Mouse (Mus musculus) frontal cortex, adult 2 months (tissue): Measurements from ENCODE around the gene Smok3b. TPM values are rescaled to one million over a fixed set of nuclear protein-coding genes. Genes with fewer than 3 reads are reported as not detected.

ENCODE experiments used
- DNase-seq, 2 experiments: peaks; one replicate each; pipeline ENCODE4 v3.0.0; 2022; ENCODE audit warnings: low spot score in 1 of 2; ENCODE audit errors: extremely low spot score in 1 of 2
- polyA plus RNA-seq: library from polyadenylated mRNA; depleted of rRNA; stranded (reverse); fragments of >200 nt; gene quantifications from 2 replicates; pipeline ENCODE4 v1.2.3, GENCODE M21; 2012; rRNA removed

The Smok3b gene
- polyA plus RNA-seq, 1 experiment, result not detected

GRCm38 (mm10) chr5:138084996-138085395 lies 63.8 kb downstream of the Smok3b start, which contains the start of gene Zkscan1:
TSS of gene Zkscan1 (plus strand) at chr5:138085084.
- DNase-seq, result peak; percentile 63 to 86

- DNase-seq, result peak in 1 of 2 experiments; percentile 34
These were observed 64.2 kb downstream of the Smok3b start for GRCm38 (mm10) chr5:138085421-138085911.

DNA sequence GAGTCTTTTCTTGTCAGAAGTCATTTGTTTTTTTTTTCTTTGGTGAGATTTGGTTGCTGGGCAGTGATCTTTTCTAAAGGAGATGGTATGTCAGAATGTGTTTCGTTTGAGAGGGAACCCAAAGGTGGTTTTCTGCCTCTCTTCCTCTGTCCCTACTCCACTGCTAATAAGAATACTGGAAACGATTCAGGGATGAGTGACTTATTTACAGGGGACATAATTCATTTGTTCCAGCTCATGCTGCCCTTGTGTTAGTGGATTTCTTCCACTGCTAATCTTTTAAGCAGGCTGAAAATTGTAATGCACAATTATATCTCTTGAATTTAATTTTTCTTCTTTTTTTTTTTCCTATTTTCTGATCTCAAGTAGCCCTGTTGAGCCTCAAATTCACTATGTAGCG lies 65.6 kb downstream of the Smok3b start:
- DNase-seq, result no peak

- no peak for DNase-seq
These were observed 67.1 kb downstream of the Smok3b start for GRCm38 (mm10) chr5:138088366-138088765.

- no peak for DNase-seq
These were observed 67.9 kb downstream of the Smok3b start for GRCm38 (mm10) chr5:138089108-138089551.

GRCm38 (mm10) chr5:138090271-138090670 lies 69.0 kb downstream of the Smok3b start:
- no peak for DNase-seq

DNA sequence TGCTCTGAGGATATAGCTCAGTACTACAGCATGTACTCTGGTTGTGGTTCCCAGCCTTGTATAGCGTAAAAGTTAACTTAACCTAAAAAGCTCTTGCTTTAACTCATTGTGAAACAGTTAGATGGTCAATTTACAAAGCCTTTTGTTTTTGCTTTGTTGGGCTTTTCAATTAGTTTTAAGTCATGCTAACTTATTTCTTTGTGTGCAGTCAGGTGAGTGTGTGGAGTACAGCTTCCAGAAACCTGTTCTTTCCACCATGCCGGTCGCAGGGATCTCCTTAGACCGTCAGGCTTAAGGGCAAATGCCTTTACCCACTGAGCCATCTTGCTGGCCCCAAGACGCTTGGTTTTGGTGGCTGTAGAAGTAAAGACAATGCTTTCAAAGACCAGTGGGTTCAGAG lies 69.5 kb downstream of the Smok3b start:
- no peak for DNase-seq

GRCm38 (mm10) chr5:138092771-138093170 lies 71.5 kb downstream of the Smok3b start:
- no peak for DNase-seq

DNA sequence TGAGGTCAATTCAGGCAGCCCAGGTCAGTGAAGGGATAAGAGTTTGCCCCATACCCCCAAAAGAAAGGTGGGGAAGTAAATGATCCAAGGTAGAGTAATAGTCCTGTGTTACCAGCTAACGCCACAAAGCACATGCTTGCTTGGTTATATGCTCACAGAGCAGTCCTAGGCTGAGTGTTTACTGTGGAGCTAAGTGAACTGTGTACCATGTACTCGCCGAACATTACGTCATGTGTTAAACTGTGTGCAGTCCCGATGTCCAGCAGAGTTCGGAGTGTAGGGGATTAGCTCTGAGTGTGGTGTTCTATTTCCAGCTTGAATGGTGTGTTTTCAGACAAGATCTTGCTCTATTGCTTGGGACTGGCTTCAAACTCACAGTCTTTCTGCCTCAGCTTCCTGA lies 73.2 kb downstream of the Smok3b start:
- DNase-seq, result no peak

Other genes starting within 250 kb of the Smok3b start
- 24.2 and 25.9 TPM in 2 replicates for gene Ppp1r35, start 242.6 kb upstream of the Smok3b start, polyA plus RNA-seq
- 39.1 and 42.6 TPM in 2 replicates for gene Mepce, start 233.8 kb upstream of the Smok3b start, polyA plus RNA-seq
- gene Zcwpw1, start 233.6 kb upstream of the Smok3b start, polyA plus RNA-seq, result 14.1 and 15.3 TPM in 2 replicates
- 0.86 and 0.98 TPM in 2 replicates for gene Pilra, start 185.1 kb upstream of the Smok3b start, polyA plus RNA-seq
- gene Pilrb1, start 163.3 kb upstream of the Smok3b start, polyA plus RNA-seq, result 0.20 TPM in 1 of 2 replicates, not detected in the other
- gene Pilrb2, start 149.6 kb upstream of the Smok3b start, polyA plus RNA-seq, result 0.08 TPM in 1 of 2 replicates, not detected in the other
- 0.97 and 1.2 TPM in 2 replicates for gene Cyp3a13, start 99.8 kb upstream of the Smok3b start, polyA plus RNA-seq
- 33.9 and 34.0 TPM in 2 replicates for gene Gjc3, start 58.3 kb upstream of the Smok3b start, polyA plus RNA-seq
- 0.36 and 0.54 TPM in 2 replicates for gene Azgp1, start 39.9 kb upstream of the Smok3b start, polyA plus RNA-seq
- not detected in 2 replicates for gene Smok3a, start 168 bp upstream of the Smok3b start, polyA plus RNA-seq
- gene Smok3c, start 31.8 kb downstream of the Smok3b start, polyA plus RNA-seq, result not detected in 2 replicates
- gene Zkscan1, start 63.7 kb downstream of the Smok3b start, polyA plus RNA-seq, result 14.8 and 16.3 TPM in 2 replicates
- 18.0 and 21.2 TPM in 2 replicates for gene Zscan21, start 95.5 kb downstream of the Smok3b start, polyA plus RNA-seq
- 3.7 and 6.0 TPM in 2 replicates for gene Zfp113, start 134.3 kb downstream of the Smok3b start, polyA plus RNA-seq
- gene Cops6, start 139.6 kb downstream of the Smok3b start, polyA plus RNA-seq, result 126 and 149 TPM in 2 replicates
- 26.1 and 29.6 TPM in 2 replicates for gene Ap4m1, start 150.6 kb downstream of the Smok3b start, polyA plus RNA-seq
- gene Mcm7, start 151.0 kb downstream of the Smok3b start, polyA plus RNA-seq, result 28.7 and 30.1 TPM in 2 replicates
- 56.8 and 58.4 TPM in 2 replicates for gene Taf6, start 166.0 kb downstream of the Smok3b start, polyA plus RNA-seq
- 16.0 and 16.1 TPM in 2 replicates for gene Cnpy4, start 166.1 kb downstream of the Smok3b start, polyA plus RNA-seq
- gene Mblac1, start 172.9 kb downstream of the Smok3b start, polyA plus RNA-seq, result 7.2 and 7.5 TPM in 2 replicates
- gene Nxpe5, start 204.5 kb downstream of the Smok3b start, polyA plus RNA-seq, result not detected in 2 replicates
- 155 and 158 TPM in 2 replicates for gene Lamtor4, start 234.1 kb downstream of the Smok3b start, polyA plus RNA-seq
- 88.8 TPM in 2 replicates for gene BC037034, start 242.6 kb downstream of the Smok3b start, polyA plus RNA-seq